26 mouse cellular contexts compared by ENCODE assay signal in genomic region chr9:53330247-53330646, GRCm38 (mm10). TPM values are rescaled to one million over a fixed set of nuclear protein-coding genes. Genes with fewer than 3 reads are reported as not detected.
DNase-seq lines count a peak whose midpoint lies in the region; ATAC-seq and TF ChIP-seq lines count a peak whose summit lies in the region.
"Had no signal": no experiment of that assay in that cellular context is flagged by ENCODE, and none has a peak within 500 bp of the region (broad histone marks: within the 10 kb centered on the region; RNA-seq: fewer than 3 reads in every experiment).

No protein-coding gene starts in this region.

- DNase-seq in lung, embryonic 14.5 days, result peak; percentile 6
- DNase-seq in lung, postnatal 4 days, result no peak
- peak; percentile 36 for DNase-seq in retina, postnatal 1 day
- DNase-seq in retina, embryonic 14.5 days (ENCODE audit: low spot score), result no peak
- no peak for DNase-seq in adrenal gland, postnatal 25 days
- DNase-seq in hindbrain, embryonic 14.5 days (ENCODE audit: low spot score), result no peak
- DNase-seq: adrenal gland, adult 8-10 months; B cell, adult 2 months; cerebellum, adult 11 months; forebrain, postnatal 0 days; kidney, adult 9 months; kidney, postnatal 14 days; layer of hippocampus, adult 9-11 months; liver, embryonic 13.5 days; right cerebral cortex, postnatal 25 days; spleen, adult 18-20 months; thymus, postnatal 4 days had no signal

- H3K4me1 ChIP-seq in lung, embryonic 14.5 days (ENCODE audit: insufficient read depth), result 0 out of 2 replicates have a peak, but pooled peaks cover 3% of the 10 kb centered on the region
- H3K4me1 ChIP-seq in intestine, postnatal 0 days (replicated peaks; ENCODE audit: control insufficient read depth, insufficient read depth, low read length), result 0 out of 2 replicates have a peak, but pooled peaks cover 9% of the 10 kb centered on the region
- H3K4me1 ChIP-seq in hindbrain, embryonic 14.5 days (replicated peaks; ENCODE audit: control insufficient read depth, insufficient read depth, low read length), result no peaks in the 10 kb centered on the region
- H3K4me1 ChIP-seq: heart, embryonic 15.5 days; limb, embryonic 10.5 days; limb, embryonic 15.5 days had no signal

- no peak overlapping the region for H3K9ac ChIP-seq in lung, embryonic 14.5 days
- no peak overlapping the region for H3K9ac ChIP-seq in intestine, postnatal 0 days (ENCODE audit: low read depth, low read length)
- no peak overlapping the region for H3K9ac ChIP-seq in hindbrain, embryonic 14.5 days
- H3K9ac ChIP-seq: embryonic facial prominence, embryonic 13.5 days; forebrain, postnatal 0 days; heart, embryonic 15.5 days; hindbrain, embryonic 12.5 days; limb, embryonic 15.5 days; liver, embryonic 13.5 days; neural tube, embryonic 12.5 days had no signal

- 54% methylated on average over 9 of the region's 9 CpGs for WGBS in lung, embryonic 14.5 days
- 55% methylated on average over 9 of the region's 9 CpGs for WGBS in intestine, postnatal 0 days
- WGBS in hindbrain, embryonic 14.5 days, result 66% methylated on average over 9 of the region's 9 CpGs

- H3K27ac ChIP-seq in lung, embryonic 14.5 days (ENCODE audit: low read depth), result no peak overlapping the region
- no peak overlapping the region for H3K27ac ChIP-seq in intestine, postnatal 0 days (ENCODE audit: low read depth, low read length)
- no peak overlapping the region for H3K27ac ChIP-seq in hindbrain, embryonic 14.5 days
- H3K27ac ChIP-seq: embryonic facial prominence, embryonic 13.5 days; heart, embryonic 15.5 days; hindbrain, embryonic 12.5 days; limb, embryonic 10.5 days; limb, embryonic 15.5 days; liver, embryonic 13.5 days; neural tube, embryonic 12.5 days had no signal

- no peaks in the 10 kb centered on the region for H3K27me3 ChIP-seq in lung, embryonic 14.5 days (ENCODE audit: insufficient read depth, low read length)
- no peaks in the 10 kb centered on the region for H3K27me3 ChIP-seq in intestine, postnatal 0 days (replicated peaks; ENCODE audit: control insufficient read depth, insufficient read depth, low read length)
- H3K27me3 ChIP-seq in hindbrain, embryonic 14.5 days (ENCODE audit: control insufficient read depth, insufficient read depth, low read length), result no peaks in the 10 kb centered on the region
- H3K27me3 ChIP-seq: embryonic facial prominence, embryonic 13.5 days; heart, embryonic 15.5 days; hindbrain, embryonic 12.5 days; limb, embryonic 15.5 days; liver, embryonic 13.5 days; neural tube, embryonic 12.5 days had no signal

- no peak for ATAC-seq in lung, embryonic 14.5 days (ENCODE audit: insufficient read depth)
- peak; percentile 61 for ATAC-seq in intestine, postnatal 0 days
- ATAC-seq in hindbrain, embryonic 14.5 days (ENCODE audit: low FRiP score), result no peak
- ATAC-seq: forebrain, postnatal 0 days had no signal

- no peak overlapping the region for H3K4me2 ChIP-seq in lung, embryonic 14.5 days
- H3K4me2 ChIP-seq in intestine, postnatal 0 days (replicated peaks; ENCODE audit: low read depth), result 0 out of 2 replicates have a peak overlapping the region, but pooled peaks have one; percentile 9
- no peak overlapping the region for H3K4me2 ChIP-seq in hindbrain, embryonic 14.5 days (replicated peaks)
- H3K4me2 ChIP-seq: embryonic facial prominence, embryonic 13.5 days; heart, embryonic 15.5 days; hindbrain, embryonic 12.5 days; limb, embryonic 15.5 days; liver, embryonic 13.5 days; midbrain, embryonic 11.5 days; neural tube, embryonic 12.5 days had no signal

- no peaks in the 10 kb centered on the region; the same call in 1 of the 2 replicates for H3K9me3 ChIP-seq in lung, embryonic 14.5 days (ENCODE audit: low read depth, low read length)
- H3K9me3 ChIP-seq in intestine, postnatal 0 days (ENCODE audit: control insufficient read depth), result no peaks in the 10 kb centered on the region
- H3K9me3 ChIP-seq in hindbrain, embryonic 14.5 days (ENCODE audit: control insufficient read depth, low read length), result no peaks in the 10 kb centered on the region
- H3K9me3 ChIP-seq: embryonic facial prominence, embryonic 13.5 days; heart, embryonic 15.5 days; limb, embryonic 10.5 days; limb, embryonic 15.5 days; liver, embryonic 13.5 days had no signal

- no peak overlapping the region for H3K4me3 ChIP-seq in lung, embryonic 14.5 days (ENCODE audit: low read depth, low read length)
- H3K4me3 ChIP-seq in intestine, postnatal 0 days (ENCODE audit: low read depth, low read length), result no peak overlapping the region
- H3K4me3 ChIP-seq in hindbrain, embryonic 14.5 days (replicated peaks; ENCODE audit: low read length), result no peak overlapping the region
- H3K4me3 ChIP-seq: embryonic facial prominence, embryonic 13.5 days; heart, embryonic 15.5 days; hindbrain, embryonic 12.5 days; limb, embryonic 10.5 days; limb, embryonic 15.5 days; liver, embryonic 13.5 days; myocyte; neural tube, embryonic 12.5 days had no signal

- H3K36me3 ChIP-seq in lung, embryonic 14.5 days (ENCODE audit: insufficient read depth), result no peaks in the 10 kb centered on the region
- no peaks in the 10 kb centered on the region for H3K36me3 ChIP-seq in intestine, postnatal 0 days (ENCODE audit: control insufficient read depth, insufficient read depth)
- H3K36me3 ChIP-seq in hindbrain, embryonic 14.5 days (replicated peaks; ENCODE audit: control insufficient read depth, insufficient read depth), result no peaks in the 10 kb centered on the region
- H3K36me3 ChIP-seq: embryonic facial prominence, embryonic 13.5 days; heart, embryonic 15.5 days; hindbrain, embryonic 12.5 days; limb, embryonic 10.5 days; limb, embryonic 15.5 days; liver, embryonic 13.5 days; neural tube, embryonic 12.5 days had no signal

- TF ChIP-seq CTCF in lung, embryonic 14.5 days (IDR thresholded peaks at IDR 0.05; ENCODE audit: low read depth), result no peak
- TF ChIP-seq CTCF in intestine, postnatal 0 days (IDR thresholded peaks at IDR 0.05; ENCODE audit: low read depth), result no peak

RNA-seq across cellular contexts. Expression of gene Exph5, which starts 28.8 kb away (rescaled TPM):
- 5.0 and 5.6 TPM in 2 replicates for polyA plus RNA-seq in lung, embryonic 14.5 days (2014; fragmentation: Nextera tagmentation; extraction: Ambion mirVana)
- polyA plus RNA-seq in intestine, postnatal 0 days (2015; fragmentation: Nextera tagmentation; extraction: Ambion mirVana), result 2.4 and 3.1 TPM in 2 replicates
- total RNA-seq in adrenal gland, postnatal 25 days (2021), result 0.09 and 0.14 TPM in 2 replicates
- polyA plus RNA-seq in hindbrain, embryonic 14.5 days (2014; fragmentation: Nextera tagmentation; extraction: Ambion mirVana), result 0.35 and 0.53 TPM in 2 replicates
- polyA plus RNA-seq: myocyte had no signal

RNA-seq across cellular contexts. Expression of gene Kdelc2, which starts 53.6 kb away (rescaled TPM):
- 43.5 and 43.9 TPM in 2 replicates for polyA plus RNA-seq in lung, embryonic 14.5 days (2014; fragmentation: Nextera tagmentation; extraction: Ambion mirVana)
- 10.5 and 11.7 TPM in 2 replicates for polyA plus RNA-seq in intestine, postnatal 0 days (2015; fragmentation: Nextera tagmentation; extraction: Ambion mirVana)
- total RNA-seq in adrenal gland, postnatal 25 days (2021), result 11.8 and 13.3 TPM in 2 replicates
- polyA plus RNA-seq in hindbrain, embryonic 14.5 days (2014; fragmentation: Nextera tagmentation; extraction: Ambion mirVana), result 6.6 and 7.7 TPM in 2 replicates

Comparison
In these comparisons a context has a peak if more than half of its experiments do, and no peak if none do; other contexts are left out.
1. DNase-seq: peak in lung, embryonic 14.5 days (single experiment) and retina, postnatal 1 day (single experiment); none in lung, postnatal 4 days (0 of 2), retina, embryonic 14.5 days (single experiment), adrenal gland, postnatal 25 days (single experiment) and hindbrain, embryonic 14.5 days (single experiment).